Mouse (Mus musculus): Measurements from ENCODE around the gene P2rx2. TPM values are rescaled to one million over a fixed set of nuclear protein-coding genes. Genes with fewer than 3 reads are reported as not detected.

The P2rx2 gene
- total and polyA plus RNA-seq, 2 experiments from 2014 or later: 11.5 to 11.9 TPM

GRCm38 (mm10) chr5:110345553-110345952, 2.5 kb upstream of the P2rx2 start:
- H3K4me3 ChIP-seq (ENCODE audit: low read length): no peak overlapping the region
- TF ChIP-seq CTCF (IDR thresholded peaks at IDR 0.05; ENCODE audit: low read depth): no peak
- H3K9ac ChIP-seq (replicated peaks; ENCODE audit: low read length): no peak overlapping the region
- H3K9me3 ChIP-seq (ENCODE audit: low read length): no peaks in the 10 kb centered on the region
- WGBS: 86% methylated on average over 4 of the region's 4 CpGs
- no peaks in the 10 kb centered on the region for H3K27me3 ChIP-seq (ENCODE audit: insufficient read depth, low read length)
- ATAC-seq (no peak), DNase-seq (ENCODE audit: low spot score) (no peak)
- H3K36me3 ChIP-seq (ENCODE audit: insufficient read depth, low read length): no peaks in the 10 kb centered on the region
- H3K27ac ChIP-seq: no peak overlapping the region
- no peak overlapping the region for H3K4me2 ChIP-seq (ENCODE audit: low read depth, low read length)
- H3K4me1 ChIP-seq (ENCODE audit: insufficient read depth, low read length): peaks cover 10% of the 10 kb centered on the region; the same call in 1 of the 2 replicates

GRCm38 (mm10) chr5:110344524-110344923, 1.5 kb upstream of the P2rx2 start, which contains the start of gene Lrcol1:
Gene Lrcol1 (plus strand): TSS chr5:110344730.
- TF ChIP-seq CTCF (IDR thresholded peaks at IDR 0.05; ENCODE audit: low read depth): no peak
- H3K27ac ChIP-seq: no peak within 1 kb of the TSS
- WGBS: 92% methylated on average over 4 of the region's 4 CpGs
- peaks cover 10% of the 10 kb centered on the region; the same call in 1 of the 2 replicates for H3K4me1 ChIP-seq (ENCODE audit: insufficient read depth, low read length)
- DNase-seq (ENCODE audit: low spot score) (no peak), ATAC-seq (no peak)
- no peak within 1 kb of the TSS for H3K4me3 ChIP-seq (ENCODE audit: low read length)
- no peaks in the 10 kb centered on the region for H3K9me3 ChIP-seq (ENCODE audit: low read length)
- H3K9ac ChIP-seq (replicated peaks; ENCODE audit: low read length): no peak within 1 kb of the TSS
- H3K4me2 ChIP-seq (ENCODE audit: low read depth, low read length): no peak within 1 kb of the TSS
- H3K27me3 ChIP-seq (ENCODE audit: insufficient read depth, low read length): no peaks in the 10 kb centered on the region
- no peaks in the 10 kb centered on the region for H3K36me3 ChIP-seq (ENCODE audit: insufficient read depth, low read length)

- no peak for TF ChIP-seq CTCF (IDR thresholded peaks at IDR 0.05; ENCODE audit: low read depth)
These were observed 4.2 kb downstream of the P2rx2 start for GRCm38 (mm10) chr5:110338792-110339191.

GRCm38 (mm10) chr5:110330508-110330907, 12.5 kb downstream of the P2rx2 start:
- H3K4me1 ChIP-seq (ENCODE audit: insufficient read depth, low read length): no peaks in the 10 kb centered on the region
- no peak overlapping the region for H3K9ac ChIP-seq (replicated peaks; ENCODE audit: low read length)
- no peak overlapping the region for H3K4me3 ChIP-seq (ENCODE audit: low read length)
- no peak for TF ChIP-seq CTCF (IDR thresholded peaks at IDR 0.05; ENCODE audit: low read depth)
- DNase-seq (ENCODE audit: low spot score) (no peak), ATAC-seq (no peak)
- 93% methylated on average over 3 of the region's 3 CpGs for WGBS
- H3K27me3 ChIP-seq (ENCODE audit: insufficient read depth, low read length): no peaks in the 10 kb centered on the region
- no peaks in the 10 kb centered on the region for H3K9me3 ChIP-seq (ENCODE audit: low read length)
- no peak overlapping the region for H3K4me2 ChIP-seq (ENCODE audit: low read depth, low read length)
- H3K27ac ChIP-seq: no peak overlapping the region
- H3K36me3 ChIP-seq (ENCODE audit: insufficient read depth, low read length): peaks cover 19% of the 10 kb centered on the region

More at GRCm38 (mm10) chr5:110338792-110339191, 4.2 kb downstream of the P2rx2 start:
- Histone ChIP-seq H3K27me3 (ENCODE audit: insufficient read depth, low read length) (no peaks in the 10 kb centered on the region), H3K9me3 (ENCODE audit: low read length) (no peaks in the 10 kb centered on the region), H3K4me1 (ENCODE audit: insufficient read depth, low read length) (peaks cover 10% of the 10 kb centered on the region; the same call in 1 of the 2 replicates), H3K9ac (replicated peaks; ENCODE audit: low read length) (no peak overlapping the region), H3K4me3 (ENCODE audit: low read length) (no peak overlapping the region), H3K4me2 (ENCODE audit: low read depth, low read length) (no peak overlapping the region), H3K36me3 (ENCODE audit: insufficient read depth, low read length) (peaks cover 5% of the 10 kb centered on the region; the same call in 1 of the 2 replicates), H3K27ac (no peak overlapping the region)
- 91% methylated on average over 2 of the region's 2 CpGs for WGBS
- no peak for DNase-seq (ENCODE audit: low spot score)
- ATAC-seq: no peak

- Histone ChIP-seq H3K27ac (no peak overlapping the region), H3K27me3 (ENCODE audit: insufficient read depth, low read length) (no peaks in the 10 kb centered on the region), H3K36me3 (ENCODE audit: insufficient read depth, low read length) (no peaks in the 10 kb centered on the region), H3K4me1 (ENCODE audit: insufficient read depth, low read length) (no peaks in the 10 kb centered on the region), H3K9ac (replicated peaks; ENCODE audit: low read length) (no peak overlapping the region), H3K4me2 (ENCODE audit: low read depth, low read length) (no peak overlapping the region), H3K4me3 (ENCODE audit: low read length) (no peak overlapping the region), H3K9me3 (ENCODE audit: low read length) (no peaks in the 10 kb centered on the region)
- no peak for TF ChIP-seq CTCF (IDR thresholded peaks at IDR 0.05; ENCODE audit: low read depth)
- no peak for ATAC-seq
- 92% methylated on average over 3 of the region's 3 CpGs for WGBS
- no peak for DNase-seq (ENCODE audit: low spot score)
These were observed 29.9 kb downstream of the P2rx2 start for GRCm38 (mm10) chr5:110313127-110313526.

GRCm38 (mm10) chr5:110308861-110309260, 34.2 kb downstream of the P2rx2 start:
- H3K4me1 ChIP-seq (ENCODE audit: insufficient read depth, low read length): no peaks in the 10 kb centered on the region
- no peak overlapping the region for H3K4me3 ChIP-seq (ENCODE audit: low read length)
- ATAC-seq: no peak
- peak; percentile 6 for DNase-seq (ENCODE audit: low spot score)
- H3K4me2 ChIP-seq (ENCODE audit: low read depth, low read length): no peak overlapping the region
- no peaks in the 10 kb centered on the region for H3K9me3 ChIP-seq (ENCODE audit: low read length)
- TF ChIP-seq CTCF (IDR thresholded peaks at IDR 0.05; ENCODE audit: low read depth): no peak
- H3K36me3 ChIP-seq (ENCODE audit: insufficient read depth, low read length): peaks cover 3% of the 10 kb centered on the region; the same call in 1 of the 2 replicates
- H3K27ac ChIP-seq: no peak overlapping the region
- no peaks in the 10 kb centered on the region for H3K27me3 ChIP-seq (ENCODE audit: insufficient read depth, low read length)
- WGBS: 86% methylated on average over 7 of the region's 7 CpGs
- no peak overlapping the region for H3K9ac ChIP-seq (replicated peaks; ENCODE audit: low read length)

GRCm38 (mm10) chr5:110300591-110300990, 42.4 kb downstream of the P2rx2 start:
- Histone ChIP-seq H3K27me3 (ENCODE audit: insufficient read depth, low read length) (no peaks in the 10 kb centered on the region), H3K4me2 (ENCODE audit: low read depth, low read length) (no peak overlapping the region), H3K4me3 (ENCODE audit: low read length) (no peak overlapping the region), H3K27ac (no peak overlapping the region), H3K9ac (replicated peaks; ENCODE audit: low read length) (no peak overlapping the region), H3K9me3 (ENCODE audit: low read length) (no peaks in the 10 kb centered on the region), H3K36me3 (ENCODE audit: insufficient read depth, low read length) (peaks cover 14% of the 10 kb centered on the region; the same call in 1 of the 2 replicates), H3K4me1 (ENCODE audit: insufficient read depth, low read length) (no peaks in the 10 kb centered on the region)
- WGBS: 91% methylated on average over 2 of the region's 2 CpGs
- DNase-seq (ENCODE audit: low spot score): no peak
- TF ChIP-seq CTCF (IDR thresholded peaks at IDR 0.05; ENCODE audit: low read depth): no peak
- no peak for ATAC-seq

All from hindbrain, postnatal 0 days (tissue).